Comparison of ENCODE assay signal across 12 mouse cellular contexts in genomic region chr1:25107500-25108101, GRCm38 (mm10).
DNase-seq lines count a peak whose midpoint lies in the region; ATAC-seq and TF ChIP-seq lines count a peak whose summit lies in the region.
"Had no signal": no experiment of that assay in that cellular context is flagged by ENCODE, and none has a peak within 500 bp of the region (broad histone marks: within the 10 kb centered on the region; RNA-seq: fewer than 3 reads in every experiment).

No protein-coding gene starts in this region.

- no peak for TF ChIP-seq POLR2A in limb, embryonic 14.5 days (IDR thresholded peaks at IDR 0.05; ENCODE audit: borderline replicate concordance, extremely low read depth, insufficient read depth, insufficient read length)

- 76% methylated on average over 3 of the region's 3 CpGs for WGBS in limb, embryonic 14.5 days
- 92% methylated on average over 3 of the region's 3 CpGs for WGBS in limb, embryonic 10.5 days
- 27% methylated on average over 3 of the region's 3 CpGs for WGBS in forebrain, embryonic 13.5 days
- 51% methylated on average over 3 of the region's 3 CpGs for WGBS in hindbrain, embryonic 12.5 days
- 53% methylated on average over 3 of the region's 3 CpGs for WGBS in neural tube, embryonic 14.5 days
- WGBS in kidney, embryonic 15.5 days: 71% methylated on average over 3 of the region's 3 CpGs

- no peak overlapping the region for H3K4me2 ChIP-seq in limb, embryonic 14.5 days (replicated peaks; ENCODE audit: low read depth, low read length, severe bottlenecking)
- H3K4me2 ChIP-seq in forebrain, embryonic 13.5 days: no peak overlapping the region
- H3K4me2 ChIP-seq in hindbrain, embryonic 12.5 days (replicated peaks): no peak overlapping the region
- H3K4me2 ChIP-seq in neural tube, embryonic 14.5 days (ENCODE audit: low read depth, low read length): no peak overlapping the region
- H3K4me2 ChIP-seq in kidney, embryonic 15.5 days: no peak overlapping the region
- H3K4me2 ChIP-seq: embryonic facial prominence, embryonic 13.5 days; heart, embryonic 15.5 days; lung, embryonic 15.5 days had no signal

- H3K27me3 ChIP-seq in limb, embryonic 14.5 days (ENCODE audit: control insufficient read depth, insufficient read depth, low read length): no peaks in the 10 kb centered on the region
- no peaks in the 10 kb centered on the region for H3K27me3 ChIP-seq in limb, embryonic 10.5 days (ENCODE audit: low read depth, poor library complexity, severe bottlenecking)
- no peaks in the 10 kb centered on the region for H3K27me3 ChIP-seq in forebrain, embryonic 13.5 days
- no peaks in the 10 kb centered on the region for H3K27me3 ChIP-seq in hindbrain, embryonic 12.5 days
- no peaks in the 10 kb centered on the region for H3K27me3 ChIP-seq in neural tube, embryonic 14.5 days (ENCODE audit: control insufficient read depth, insufficient read depth, low read length)
- H3K27me3 ChIP-seq in kidney, embryonic 15.5 days: no peaks in the 10 kb centered on the region
- H3K27me3 ChIP-seq: embryonic facial prominence, embryonic 13.5 days; heart, embryonic 15.5 days; lung, embryonic 15.5 days had no signal

- ATAC-seq in limb, embryonic 14.5 days (ENCODE audit: low FRiP score, low read depth): no peak
- ATAC-seq in forebrain, embryonic 13.5 days: peak; percentile 77
- ATAC-seq in hindbrain, embryonic 12.5 days (ENCODE audit: low FRiP score): no peak
- peak; percentile 54; the same call in 1 of the 2 replicates for ATAC-seq in neural tube, embryonic 14.5 days (ENCODE audit: low read depth)
- ATAC-seq in kidney, embryonic 15.5 days (replicated peaks; ENCODE audit: low FRiP score): no peak
- ATAC-seq: intestine, postnatal 0 days had no signal

- H3K4me1 ChIP-seq in limb, embryonic 14.5 days (ENCODE audit: control insufficient read depth, insufficient read depth, low read length): no peaks in the 10 kb centered on the region
- no peaks in the 10 kb centered on the region for H3K4me1 ChIP-seq in limb, embryonic 10.5 days
- H3K4me1 ChIP-seq in forebrain, embryonic 13.5 days: peaks cover 18% of the 10 kb centered on the region
- H3K4me1 ChIP-seq in hindbrain, embryonic 12.5 days: peaks cover 7% of the 10 kb centered on the region; the same call in 1 of the 2 replicates
- H3K4me1 ChIP-seq in neural tube, embryonic 14.5 days (ENCODE audit: control insufficient read depth, insufficient read depth, low read length): peaks cover 3% of the 10 kb centered on the region; the same call in 1 of the 2 replicates
- no peaks in the 10 kb centered on the region for H3K4me1 ChIP-seq in kidney, embryonic 15.5 days
- H3K4me1 ChIP-seq: embryonic facial prominence, embryonic 13.5 days; heart, embryonic 15.5 days had no signal

- H3K4me3 ChIP-seq in limb, embryonic 14.5 days (replicated peaks; ENCODE audit: low read length): no peak overlapping the region
- H3K4me3 ChIP-seq in limb, embryonic 10.5 days: no peak overlapping the region
- no peak overlapping the region for H3K4me3 ChIP-seq in forebrain, embryonic 13.5 days
- no peak overlapping the region for H3K4me3 ChIP-seq in hindbrain, embryonic 12.5 days
- no peak overlapping the region for H3K4me3 ChIP-seq in neural tube, embryonic 14.5 days (ENCODE audit: low read depth, low read length)
- H3K4me3 ChIP-seq in kidney, embryonic 15.5 days (replicated peaks): no peak overlapping the region
- H3K4me3 ChIP-seq: embryonic facial prominence, embryonic 13.5 days; heart, embryonic 15.5 days; lung, embryonic 15.5 days had no signal

- H3K27ac ChIP-seq in limb, embryonic 14.5 days (replicated peaks; ENCODE audit: low read depth, low read length): no peak overlapping the region
- H3K27ac ChIP-seq in limb, embryonic 10.5 days: no peak overlapping the region
- peak overlapping the region; percentile 15; the same call in 1 of the 2 replicates for H3K27ac ChIP-seq in forebrain, embryonic 13.5 days
- peak overlapping the region; percentile 48 for H3K27ac ChIP-seq in hindbrain, embryonic 12.5 days
- H3K27ac ChIP-seq in neural tube, embryonic 14.5 days (ENCODE audit: low read depth, low read length): no peak overlapping the region
- no peak overlapping the region for H3K27ac ChIP-seq in kidney, embryonic 15.5 days
- H3K27ac ChIP-seq: embryonic facial prominence, embryonic 13.5 days; heart, embryonic 15.5 days; lung, embryonic 15.5 days had no signal

- H3K36me3 ChIP-seq in limb, embryonic 14.5 days (ENCODE audit: control insufficient read depth, insufficient read depth, low read length): no peaks in the 10 kb centered on the region
- no peaks in the 10 kb centered on the region for H3K36me3 ChIP-seq in limb, embryonic 10.5 days
- H3K36me3 ChIP-seq in forebrain, embryonic 13.5 days (ENCODE audit: poor library complexity, severe bottlenecking): peaks cover 5% of the 10 kb centered on the region; the same call in 1 of the 2 replicates
- H3K36me3 ChIP-seq in hindbrain, embryonic 12.5 days: no peaks in the 10 kb centered on the region
- H3K36me3 ChIP-seq in neural tube, embryonic 14.5 days (ENCODE audit: control insufficient read depth, insufficient read depth, low read length): no peaks in the 10 kb centered on the region
- H3K36me3 ChIP-seq in kidney, embryonic 15.5 days: no peaks in the 10 kb centered on the region
- H3K36me3 ChIP-seq: embryonic facial prominence, embryonic 13.5 days; heart, embryonic 15.5 days; lung, embryonic 15.5 days had no signal

- no peak overlapping the region for H3K9ac ChIP-seq in limb, embryonic 14.5 days (ENCODE audit: low read depth, low read length, severe bottlenecking)
- H3K9ac ChIP-seq in forebrain, embryonic 13.5 days: no peak overlapping the region
- no peak overlapping the region for H3K9ac ChIP-seq in hindbrain, embryonic 12.5 days
- no peak overlapping the region for H3K9ac ChIP-seq in neural tube, embryonic 14.5 days (replicated peaks; ENCODE audit: low read depth, low read length)
- H3K9ac ChIP-seq in kidney, embryonic 15.5 days: no peak overlapping the region
- H3K9ac ChIP-seq: embryonic facial prominence, embryonic 13.5 days; heart, embryonic 15.5 days; lung, embryonic 15.5 days had no signal

- DNase-seq in limb, embryonic 14.5 days (ENCODE audit: low spot score): peak; percentile 6
- no peak for DNase-seq in limb, embryonic 10.5 days (ENCODE audit: low spot score)
- no peak for DNase-seq in thymus, postnatal 4 days
- DNase-seq: right cerebral cortex, postnatal 4 days had no signal

- no peaks in the 10 kb centered on the region for H3K9me3 ChIP-seq in limb, embryonic 14.5 days (ENCODE audit: control insufficient read depth, low read length)
- H3K9me3 ChIP-seq in limb, embryonic 10.5 days (replicated peaks): no peaks in the 10 kb centered on the region
- no peaks in the 10 kb centered on the region for H3K9me3 ChIP-seq in forebrain, embryonic 13.5 days (replicated peaks)
- H3K9me3 ChIP-seq in hindbrain, embryonic 12.5 days (replicated peaks): no peaks in the 10 kb centered on the region
- H3K9me3 ChIP-seq in neural tube, embryonic 14.5 days (ENCODE audit: control insufficient read depth, low read length): no peaks in the 10 kb centered on the region
- H3K9me3 ChIP-seq in kidney, embryonic 15.5 days (replicated peaks): no peaks in the 10 kb centered on the region
- H3K9me3 ChIP-seq: embryonic facial prominence, embryonic 13.5 days; heart, embryonic 15.5 days; lung, embryonic 15.5 days had no signal

Comparison
In these comparisons a context has a peak if more than half of its experiments do, and no peak if none do; other contexts are left out.
1. ATAC-seq: peak in forebrain, embryonic 13.5 days (single experiment) and neural tube, embryonic 14.5 days (single experiment); none in limb, embryonic 14.5 days (single experiment), hindbrain, embryonic 12.5 days (single experiment) and kidney, embryonic 15.5 days (single experiment).
2. H3K27ac ChIP-seq: peak in forebrain, embryonic 13.5 days (single experiment) and hindbrain, embryonic 12.5 days (single experiment); none in limb, embryonic 14.5 days (single experiment), limb, embryonic 10.5 days (single experiment), neural tube, embryonic 14.5 days (single experiment) and kidney, embryonic 15.5 days (single experiment).